In the genomic region with DNA sequence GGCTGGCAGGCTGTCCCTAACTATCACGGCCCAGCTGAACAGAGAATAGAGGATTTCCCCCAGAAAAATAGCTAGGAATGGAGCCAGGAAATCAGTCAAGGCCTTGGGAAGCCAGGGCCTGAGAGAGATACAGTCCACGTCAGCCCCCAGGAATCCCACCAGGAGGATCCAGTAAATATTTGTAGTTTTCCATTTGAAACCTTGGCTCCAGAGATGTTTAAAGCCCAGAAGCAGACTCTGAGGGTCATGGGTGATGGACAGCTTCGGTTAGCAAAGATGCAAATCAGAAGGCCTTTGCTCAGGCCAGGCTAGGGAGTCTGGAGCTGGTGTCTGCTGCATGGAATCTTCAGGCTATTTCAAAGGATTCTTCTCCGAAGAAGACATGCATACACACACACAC, we compare ENCODE assay signal across 11 mouse cellular contexts.
DNase-seq lines count a peak whose midpoint lies in the region; ATAC-seq and TF ChIP-seq lines count a peak whose summit lies in the region.
"Had no signal": no experiment of that assay in that cellular context is flagged by ENCODE, and none has a peak within 500 bp of the region (broad histone marks: within the 10 kb centered on the region; RNA-seq: fewer than 3 reads in every experiment).

No protein-coding gene starts in this region.

- no peaks in the 10 kb centered on the region for H3K27me3 ChIP-seq in intestine, embryonic 14.5 days (replicated peaks; ENCODE audit: control insufficient read depth, insufficient read depth, low read length)
- no peaks in the 10 kb centered on the region for H3K27me3 ChIP-seq in intestine, embryonic 16.5 days (replicated peaks; ENCODE audit: control insufficient read depth, insufficient read depth, low read length)
- no peaks in the 10 kb centered on the region for H3K27me3 ChIP-seq in stomach, embryonic 16.5 days (ENCODE audit: control insufficient read depth, insufficient read depth, low read length)
- no peaks in the 10 kb centered on the region for H3K27me3 ChIP-seq in stomach, postnatal 0 days (ENCODE audit: control insufficient read depth, insufficient read depth, low read length)
- H3K27me3 ChIP-seq: forebrain, embryonic 12.5 days had no signal

- H3K9me3 ChIP-seq in intestine, embryonic 14.5 days (ENCODE audit: control insufficient read depth, low read length): peaks cover 3% of the 10 kb centered on the region; the same call in 1 of the 2 replicates
- no peaks in the 10 kb centered on the region for H3K9me3 ChIP-seq in intestine, embryonic 16.5 days (ENCODE audit: control insufficient read depth, low read length)
- no peaks in the 10 kb centered on the region for H3K9me3 ChIP-seq in stomach, embryonic 16.5 days (replicated peaks; ENCODE audit: control insufficient read depth, low read length)
- no peaks in the 10 kb centered on the region for H3K9me3 ChIP-seq in stomach, postnatal 0 days (ENCODE audit: control insufficient read depth, low read length)
- H3K9me3 ChIP-seq: forebrain, embryonic 12.5 days had no signal

- TF ChIP-seq EP300 in stomach, postnatal 0 days (optimal IDR thresholded peaks at IDR 0.05): no peak

- 26% methylated on average over 4 of the region's 4 CpGs for WGBS in intestine, embryonic 14.5 days
- 33% methylated on average over 4 of the region's 4 CpGs for WGBS in intestine, embryonic 16.5 days
- 27% methylated on average over 4 of the region's 4 CpGs for WGBS in stomach, embryonic 16.5 days
- WGBS in stomach, postnatal 0 days: 39% methylated on average over 4 of the region's 4 CpGs

- TF ChIP-seq CTCF in stomach, postnatal 0 days (IDR thresholded peaks at IDR 0.05; ENCODE audit: low read depth): no peak

- 0 out of 2 replicates have a peak overlapping the region, but pooled peaks have one; percentile 12 for H3K9ac ChIP-seq in intestine, embryonic 14.5 days (ENCODE audit: low read length)
- no peak overlapping the region for H3K9ac ChIP-seq in intestine, embryonic 16.5 days (ENCODE audit: low read depth, low read length)
- no peak overlapping the region for H3K9ac ChIP-seq in stomach, embryonic 16.5 days (ENCODE audit: low read length)
- H3K9ac ChIP-seq in stomach, postnatal 0 days (ENCODE audit: low read length): no peak overlapping the region
- H3K9ac ChIP-seq: forebrain, embryonic 12.5 days had no signal

- peak; percentile 75 for DNase-seq in adrenal gland, adult 2 months
- DNase-seq in adrenal gland, postnatal 4 days (ENCODE audit: low spot score in 2 of 2): no peak
- DNase-seq in intestine, embryonic 14.5 days (ENCODE audit: low spot score): no peak
- DNase-seq in stomach, postnatal 0 days (ENCODE audit: low spot score): no peak
- DNase-seq in spleen, postnatal 14 days (ENCODE audit: low spot score in 2 of 2): no peak
- DNase-seq: gastrocnemius, postnatal 25 days had no signal

- ATAC-seq in intestine, embryonic 14.5 days (replicated peaks; ENCODE audit: low FRiP score, low TSS enrichment, low read depth): no peak
- ATAC-seq in intestine, embryonic 16.5 days: no peak
- peak; percentile 19; the same call in 1 of the 2 replicates for ATAC-seq in stomach, embryonic 16.5 days (ENCODE audit: insufficient read depth, low FRiP score)
- no peak for ATAC-seq in stomach, postnatal 0 days (ENCODE audit: low FRiP score, low TSS enrichment)
- ATAC-seq in activated CD4-positive, CD25-positive, alpha-beta regulatory T cell, adult 4 months: no peak

- H3K4me3 ChIP-seq in intestine, embryonic 14.5 days (ENCODE audit: low read depth, low read length): no peak overlapping the region
- no peak overlapping the region for H3K4me3 ChIP-seq in intestine, embryonic 16.5 days (ENCODE audit: low read length)
- no peak overlapping the region for H3K4me3 ChIP-seq in stomach, embryonic 16.5 days (replicated peaks; ENCODE audit: low read length)
- no peak overlapping the region for H3K4me3 ChIP-seq in stomach, postnatal 0 days (ENCODE audit: low read depth, low read length)
- H3K4me3 ChIP-seq: forebrain, embryonic 12.5 days; megakaryocyte, embryonic 14.5 days had no signal

- H3K27ac ChIP-seq in intestine, embryonic 14.5 days (ENCODE audit: low read depth): peak overlapping the region; percentile 68
- no peak overlapping the region; the same call in 1 of the 2 replicates for H3K27ac ChIP-seq in intestine, embryonic 16.5 days (ENCODE audit: low read length)
- H3K27ac ChIP-seq in stomach, embryonic 16.5 days (ENCODE audit: low read length): peak overlapping the region; percentile 39; the same call in 1 of the 2 replicates
- no peak overlapping the region for H3K27ac ChIP-seq in stomach, postnatal 0 days (replicated peaks)
- H3K27ac ChIP-seq: forebrain, embryonic 12.5 days had no signal

- no peaks in the 10 kb centered on the region for H3K36me3 ChIP-seq in intestine, embryonic 14.5 days (ENCODE audit: control insufficient read depth, insufficient read depth, low read length)
- H3K36me3 ChIP-seq in intestine, embryonic 16.5 days (ENCODE audit: control insufficient read depth, insufficient read depth, low read length): no peaks in the 10 kb centered on the region
- H3K36me3 ChIP-seq in stomach, embryonic 16.5 days (ENCODE audit: control insufficient read depth, insufficient read depth, low read length): no peaks in the 10 kb centered on the region
- H3K36me3 ChIP-seq in stomach, postnatal 0 days (ENCODE audit: control insufficient read depth, insufficient read depth, low read length): no peaks in the 10 kb centered on the region
- H3K36me3 ChIP-seq: forebrain, embryonic 12.5 days had no signal

- H3K4me1 ChIP-seq in intestine, embryonic 14.5 days (replicated peaks; ENCODE audit: control insufficient read depth, insufficient read depth, low read length): peaks cover 10% of the 10 kb centered on the region
- peaks cover 17% of the 10 kb centered on the region for H3K4me1 ChIP-seq in intestine, embryonic 16.5 days (ENCODE audit: control insufficient read depth, insufficient read depth, low read length)
- H3K4me1 ChIP-seq in stomach, embryonic 16.5 days (ENCODE audit: control insufficient read depth, insufficient read depth, low read length): peaks cover 5% of the 10 kb centered on the region
- peaks cover 5% of the 10 kb centered on the region; the same call in 1 of the 2 replicates for H3K4me1 ChIP-seq in stomach, postnatal 0 days (replicated peaks; ENCODE audit: control insufficient read depth, insufficient read depth)
- H3K4me1 ChIP-seq: forebrain, embryonic 12.5 days had no signal

- H3K4me2 ChIP-seq in intestine, embryonic 14.5 days (ENCODE audit: low read length): no peak overlapping the region
- H3K4me2 ChIP-seq in intestine, embryonic 16.5 days (ENCODE audit: low read depth, low read length): no peak overlapping the region
- H3K4me2 ChIP-seq in stomach, embryonic 16.5 days (ENCODE audit: low read depth, low read length): no peak overlapping the region
- no peak overlapping the region for H3K4me2 ChIP-seq in stomach, postnatal 0 days (replicated peaks; ENCODE audit: low read depth)
- H3K4me2 ChIP-seq: forebrain, embryonic 12.5 days had no signal

Comparison
In these comparisons a context has a peak if more than half of its experiments do, and no peak if none do; other contexts are left out.
1. H3K27ac ChIP-seq: peak in intestine, embryonic 14.5 days (single experiment) and stomach, embryonic 16.5 days (single experiment); none in intestine, embryonic 16.5 days (single experiment) and stomach, postnatal 0 days (single experiment).